Mouse (Mus musculus): ENCODE results near the gene Prss54. TPM values are rescaled to one million over a fixed set of nuclear protein-coding genes. Genes with fewer than 3 reads are reported as not detected.

Gene Prss54
- polyA plus RNA-seq, 2 experiments from 2014 or later, result not detected

DNA sequence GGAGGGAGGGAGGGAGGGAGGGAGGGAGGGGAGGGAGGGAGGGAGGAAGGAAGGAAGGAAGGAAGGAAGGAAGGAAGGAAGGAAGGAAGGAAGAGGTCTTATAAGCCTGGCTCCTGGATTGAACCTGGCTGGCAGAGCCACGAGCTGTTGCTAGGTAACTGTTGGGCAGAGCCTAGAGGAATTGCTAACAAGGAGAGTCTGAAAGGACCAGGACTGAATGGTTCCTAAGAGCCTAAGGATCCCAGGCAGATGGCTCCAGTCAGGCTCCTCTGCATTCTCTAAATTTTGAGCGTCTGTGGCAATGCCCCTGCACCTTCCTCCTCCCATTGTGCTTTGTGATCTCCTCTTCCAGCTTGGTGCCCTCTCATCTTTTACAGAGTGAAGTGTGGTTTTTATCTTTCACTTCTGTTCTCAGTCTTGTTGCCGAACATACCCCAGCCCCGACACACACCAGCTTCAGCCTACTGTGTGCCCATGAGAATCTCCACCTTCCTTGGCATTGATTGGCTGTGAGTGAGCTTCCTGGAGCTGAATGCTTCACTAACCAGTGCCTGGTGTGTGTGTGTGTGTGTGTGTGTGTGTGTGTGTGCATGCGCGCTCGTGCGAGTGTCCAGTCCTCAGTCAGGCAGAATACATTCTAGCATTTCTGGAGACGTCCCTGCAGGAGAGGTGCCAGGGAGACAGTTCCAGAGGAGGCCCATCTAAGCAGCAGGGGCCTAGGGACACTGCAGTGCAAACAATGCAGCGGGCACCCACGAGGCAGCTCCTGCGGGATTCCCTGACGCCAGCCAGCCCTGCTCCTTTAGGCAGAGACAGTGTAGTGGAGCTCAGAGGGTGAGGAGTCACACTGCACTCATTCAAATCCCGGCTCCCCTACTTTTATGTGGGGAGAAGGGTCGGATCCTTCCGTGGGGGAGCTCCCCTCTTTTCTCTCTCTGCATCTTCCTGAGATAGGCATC is 26.0 kb downstream of the Prss54 start:
- ATAC-seq, result no peak

DNA sequence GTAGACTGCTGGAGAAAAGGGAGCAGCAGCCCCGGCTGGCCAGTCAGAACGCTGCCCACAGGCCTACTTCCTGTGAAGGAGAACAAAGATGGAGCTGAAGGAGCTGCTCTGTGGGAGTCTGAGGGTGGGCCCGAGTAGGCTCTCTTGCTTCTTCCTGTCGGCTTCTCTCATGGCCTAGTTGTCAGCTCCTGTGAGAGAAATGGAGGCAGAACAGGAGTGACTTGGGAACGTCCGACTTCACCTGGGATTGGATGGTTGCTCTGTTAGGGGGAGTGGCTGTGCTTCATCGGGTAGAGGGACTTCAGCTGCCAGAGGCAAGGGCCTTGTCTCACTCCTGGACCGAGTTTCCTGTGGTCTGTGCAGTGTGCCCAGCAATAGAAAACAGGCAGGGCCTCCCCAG is 28.2 kb downstream of the Prss54 start:
- ATAC-seq, result no peak

DNA sequence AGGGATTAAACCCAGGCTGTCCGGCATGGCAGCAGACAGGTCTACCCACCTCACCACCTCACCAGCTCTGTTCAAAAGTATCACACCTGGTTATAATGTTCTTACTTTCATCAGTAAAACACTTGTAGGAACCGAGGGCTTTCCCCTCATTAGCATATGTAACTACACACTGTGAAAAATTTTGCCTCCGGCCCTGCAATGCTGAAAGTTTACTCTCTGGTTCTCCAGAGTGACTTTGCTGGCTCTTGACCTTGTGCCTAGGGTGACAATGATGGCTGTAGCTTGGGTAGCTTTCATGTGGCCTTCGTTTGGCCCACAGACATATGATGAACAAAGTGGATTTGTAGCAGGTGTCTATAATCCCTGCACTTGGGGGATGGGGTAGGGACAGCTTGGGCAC is 29.2 kb downstream of the Prss54 start:
- no peak for ATAC-seq

DNA sequence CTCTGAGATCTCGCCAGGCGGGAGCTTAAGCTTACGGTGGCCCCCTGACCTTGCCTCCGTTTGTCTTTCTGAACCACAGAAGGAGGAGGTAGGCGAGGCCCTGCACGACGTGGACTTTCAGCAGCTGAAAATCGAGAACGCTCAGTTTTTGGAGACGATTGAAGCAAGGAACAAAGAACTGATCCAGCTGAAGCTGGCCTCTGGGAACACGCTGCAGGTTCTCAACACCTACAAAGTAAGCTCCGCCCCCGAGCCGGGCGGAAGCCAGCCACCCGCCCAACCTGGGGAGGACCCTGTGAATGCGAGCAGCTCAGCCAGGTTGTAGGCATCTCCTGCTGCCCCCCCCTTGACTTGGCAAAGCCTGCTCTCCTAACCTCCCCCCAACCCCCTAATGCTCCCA is 30.3 kb downstream of the Prss54 start:
- ATAC-seq, result no peak

DNA sequence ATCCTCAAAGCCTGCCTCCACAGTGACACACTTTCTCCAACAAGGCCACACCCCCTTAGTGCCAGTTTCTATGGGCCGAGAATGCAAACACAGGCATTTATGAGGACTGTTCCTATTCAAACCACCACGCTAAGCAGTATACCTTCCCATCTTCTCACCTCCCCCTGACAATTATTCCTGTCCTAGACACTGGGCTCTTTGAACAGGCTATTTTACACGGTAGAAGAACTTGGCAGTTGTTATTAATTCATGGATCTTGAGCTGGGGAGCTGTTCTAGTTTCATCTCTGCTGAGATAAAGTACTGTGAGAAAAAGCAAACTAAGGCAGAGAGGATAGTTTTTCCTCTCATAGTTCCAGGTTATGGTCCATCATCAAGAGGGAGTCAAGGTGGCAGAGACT is 33.1 kb downstream of the Prss54 start:
- ATAC-seq, result no peak

DNA sequence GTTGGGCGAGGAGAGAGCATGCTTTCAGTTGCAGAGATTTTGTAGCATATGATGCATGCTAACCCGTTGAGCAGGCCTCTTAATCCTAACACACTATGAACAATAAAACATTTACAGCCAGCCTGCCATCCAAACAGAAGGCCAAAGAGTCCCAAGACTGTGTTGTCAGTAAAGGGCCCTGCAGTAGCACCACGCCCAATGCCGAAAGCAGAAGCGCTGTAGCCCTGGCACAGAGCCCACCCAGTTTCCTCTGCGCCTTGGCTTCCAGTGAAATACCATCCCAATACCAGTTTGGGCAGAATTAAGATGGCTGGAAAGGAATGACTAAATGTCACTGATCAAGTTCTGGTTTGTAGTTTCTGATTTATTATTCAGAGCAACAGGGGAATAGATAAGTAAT is 33.9 kb downstream of the Prss54 start:
- no peak for ATAC-seq

DNA sequence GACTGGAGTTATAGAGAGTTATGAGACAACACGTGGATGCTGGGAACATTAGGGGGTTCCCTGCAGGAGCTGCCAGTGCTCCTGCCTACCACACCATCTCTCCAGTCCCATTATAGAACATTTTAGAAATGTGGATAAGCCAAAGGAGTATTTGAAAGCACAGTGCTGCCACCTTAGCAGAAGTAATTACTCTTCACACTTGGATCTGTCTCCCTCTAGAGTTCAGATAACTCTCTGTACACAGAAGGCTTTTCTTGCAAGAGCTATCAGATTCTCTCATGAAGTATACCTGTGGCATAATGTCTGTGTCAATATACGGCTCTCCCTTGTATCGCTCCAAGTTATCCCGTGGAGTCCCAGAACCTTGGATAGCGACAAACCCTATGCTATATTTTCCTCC is 36.7 kb downstream of the Prss54 start:
- ATAC-seq, result no peak

DNA sequence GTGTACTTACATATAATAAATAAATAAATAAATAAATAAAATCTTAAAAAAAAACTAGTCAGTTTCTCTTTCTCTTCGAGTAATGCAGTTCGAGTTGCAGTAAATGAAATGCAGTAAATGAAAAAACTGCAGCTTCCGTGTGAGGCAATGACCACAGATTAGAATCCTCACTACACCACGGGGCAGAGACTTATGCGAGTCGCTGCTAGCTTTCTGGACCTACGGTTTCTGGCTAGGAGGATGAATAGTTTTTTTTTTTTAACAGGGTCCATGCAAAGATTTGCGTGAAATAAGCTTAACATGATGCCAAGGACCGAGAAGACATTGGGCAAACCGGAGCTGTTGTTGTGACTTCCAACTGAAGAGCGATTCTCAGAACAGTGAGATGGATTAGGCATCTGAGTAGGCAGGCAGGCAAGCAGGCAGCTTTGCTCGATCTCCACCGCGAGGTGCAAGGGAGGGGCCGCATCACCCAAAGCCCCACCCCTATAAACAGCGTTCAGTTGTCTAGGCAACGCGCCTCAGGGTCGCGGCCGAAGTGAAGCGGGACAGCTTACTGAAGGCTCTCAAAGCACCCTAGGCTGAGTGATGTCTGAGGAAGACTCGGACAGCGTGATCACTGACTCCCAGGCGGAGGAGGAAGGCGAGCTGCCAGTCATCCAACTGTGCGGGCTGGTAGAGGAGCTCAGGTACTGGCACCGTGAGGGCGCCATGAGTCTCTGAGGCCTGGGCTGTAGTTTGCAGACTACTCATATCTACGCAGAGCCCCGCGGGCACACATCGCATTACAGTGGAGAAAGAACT is 42.4 kb downstream of the Prss54 start, which contains the start of gene Ccdc113:
Gene Ccdc113 (plus strand): TSS at position 502 of the 804 bp plus-strand sequence.
- ATAC-seq, result peak; percentile 51

DNA sequence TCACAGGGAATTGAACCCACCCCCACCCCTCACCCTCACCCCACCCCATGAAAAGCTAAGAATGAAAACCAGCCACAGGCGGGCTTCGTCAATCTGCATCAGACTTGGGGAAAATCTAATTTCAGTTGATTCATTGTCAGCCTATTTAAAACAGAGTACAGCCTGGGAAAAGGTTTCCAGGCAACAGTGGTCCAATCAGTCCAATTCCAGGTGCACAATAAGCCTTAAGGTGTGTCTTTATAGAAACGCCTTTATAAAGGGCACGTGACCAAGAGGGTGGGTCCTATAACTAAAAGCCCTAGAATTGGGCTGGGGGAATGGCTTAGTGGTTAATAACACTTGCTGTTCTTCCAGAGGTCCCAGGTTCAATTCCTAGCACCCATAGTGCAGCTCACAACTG is 43.9 kb downstream of the Prss54 start:
- ATAC-seq, result no peak

DNA sequence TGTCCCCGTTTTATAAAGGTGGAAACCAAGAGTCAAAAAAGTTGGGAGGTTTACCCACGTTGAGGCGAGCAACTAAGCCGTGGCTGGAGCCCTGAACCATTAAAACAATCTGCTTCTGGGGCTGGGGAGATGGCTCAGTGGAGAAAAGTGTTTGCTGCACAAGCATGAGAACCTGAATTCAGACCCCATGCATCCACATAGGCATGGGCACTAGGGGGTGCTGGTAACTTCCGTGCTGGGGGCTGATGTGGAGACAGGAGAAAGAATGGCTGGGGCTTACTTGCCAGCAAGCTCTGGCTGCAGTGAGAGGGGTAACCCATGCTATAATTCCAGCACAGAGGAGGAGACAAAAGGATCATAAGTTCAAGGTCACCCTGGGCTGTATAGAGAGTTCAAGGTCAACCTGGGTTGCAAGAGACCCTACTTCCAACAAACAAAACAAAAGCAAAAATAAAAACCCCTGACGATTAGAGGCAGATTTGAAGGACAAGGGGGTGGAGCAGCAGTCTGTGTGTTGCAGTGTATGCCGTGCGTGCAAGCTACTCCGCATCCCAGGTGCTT is 47.3 kb downstream of the Prss54 start:
- ATAC-seq, result no peak

DNA sequence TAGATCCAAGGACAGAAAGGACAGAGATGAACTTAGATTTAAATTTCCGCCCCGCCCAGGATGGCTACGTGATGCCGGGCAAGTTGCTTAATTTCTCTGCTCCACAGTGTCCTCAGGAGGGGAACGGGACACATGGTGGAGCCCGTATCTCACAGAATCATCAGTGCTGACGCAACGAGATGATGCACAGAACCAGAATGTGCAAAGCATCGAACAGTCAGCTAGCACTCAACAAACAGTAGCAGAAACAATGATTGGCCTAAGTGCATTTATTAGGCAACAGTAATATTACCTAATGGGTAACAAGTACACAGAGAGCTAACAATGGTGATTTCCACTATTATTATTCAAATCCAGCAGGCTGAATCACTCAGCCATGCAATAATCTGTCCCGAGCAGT is 47.9 kb downstream of the Prss54 start:
- ATAC-seq, result no peak

DNA sequence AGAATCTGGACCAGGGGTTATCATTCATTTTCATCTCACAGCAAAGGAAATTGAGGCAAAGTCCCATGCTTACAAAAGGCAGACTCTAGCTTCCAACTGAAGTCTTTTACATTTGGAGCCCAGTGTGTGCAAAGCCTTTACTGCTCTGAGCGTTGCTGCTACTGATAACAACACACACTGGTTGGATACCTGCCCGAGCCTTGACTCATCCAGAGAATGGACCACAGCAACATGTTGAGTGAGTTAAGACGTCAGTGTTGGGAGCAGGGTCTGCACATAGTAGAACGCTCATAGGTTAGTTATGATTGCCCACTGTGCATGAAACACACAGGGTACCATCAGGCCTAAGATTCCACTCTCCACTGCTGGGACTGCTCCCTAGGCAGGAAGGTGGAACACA is 52.1 kb downstream of the Prss54 start:
- ATAC-seq, result no peak

DNA sequence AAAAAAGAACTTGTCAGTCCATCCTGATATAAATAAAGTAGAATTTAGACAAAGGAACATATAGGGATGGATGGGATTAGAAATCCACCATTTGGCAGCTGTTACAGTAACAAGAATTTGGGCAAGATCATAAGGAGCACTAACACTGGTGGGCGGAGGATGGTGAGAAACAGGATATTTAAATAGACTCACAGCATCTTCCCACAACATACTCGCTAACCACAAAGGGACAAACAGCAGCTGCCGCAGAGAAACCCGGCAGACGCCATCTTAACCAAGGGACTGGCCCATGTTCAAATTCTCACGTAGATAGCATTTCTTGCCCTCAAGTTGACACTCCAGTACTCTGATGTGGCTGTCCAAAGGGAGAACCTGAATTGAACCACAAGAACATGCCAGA is 59.2 kb downstream of the Prss54 start:
- ATAC-seq, result no peak

DNA sequence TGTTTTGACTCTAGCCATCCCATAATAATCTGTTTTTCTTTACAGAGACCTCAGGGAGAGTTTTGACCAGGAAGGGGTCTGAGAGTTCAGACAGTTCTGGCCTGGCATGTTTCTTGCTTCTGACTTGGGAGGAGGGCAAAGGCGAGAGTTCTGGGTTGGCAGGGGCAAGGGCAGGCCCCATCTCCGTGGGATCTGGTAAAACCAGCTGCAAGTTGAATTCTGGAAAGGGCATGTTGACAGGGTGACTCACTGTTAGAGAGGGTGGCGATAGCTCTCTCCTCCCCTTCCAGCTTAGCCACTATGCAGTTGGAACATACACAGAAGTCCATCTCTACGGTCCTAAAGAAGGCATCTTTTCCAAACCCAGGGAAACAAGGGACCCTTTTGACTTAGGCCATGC is 62.9 kb downstream of the Prss54 start:
- ATAC-seq, result no peak

DNA sequence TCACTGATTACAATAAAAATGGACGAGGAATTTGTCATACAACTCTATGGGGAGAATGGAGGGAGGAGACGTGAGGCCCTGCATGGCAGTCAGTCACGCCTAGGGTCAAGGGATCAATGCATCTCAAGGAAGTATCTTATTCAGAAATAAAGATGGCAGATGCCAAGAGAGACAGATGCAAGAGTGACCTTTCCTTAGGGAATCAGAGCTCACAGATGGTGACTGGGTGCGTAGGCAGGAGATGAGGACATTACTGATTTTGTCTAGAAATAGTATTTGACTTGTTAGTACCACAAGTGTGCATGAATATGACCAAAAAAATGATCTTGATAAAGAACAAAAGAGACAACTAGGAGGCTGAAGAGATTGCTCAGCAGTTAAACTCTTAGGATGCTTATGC is 63.9 kb downstream of the Prss54 start:
- ATAC-seq, result no peak

Other genes starting within 250 kb of the Prss54 start
- 1 to 10 TPM; 3.7 to 5.0 TPM for gene Zfp319, start 244.4 kb downstream of the Prss54 start, polyA plus RNA-seq (2017; shearing (Covaris generic))
- gene Usb1, start 244.1 kb downstream of the Prss54 start, polyA plus RNA-seq (2017; shearing (Covaris generic)), result 10 to 100 TPM; 57.2 to 69.8 TPM
- gene Mmp15, start 224.1 kb downstream of the Prss54 start, polyA plus RNA-seq (2017; shearing (Covaris generic)), result 1 to 10 TPM; 2.1 to 3.6 TPM
- gene Cfap20, start 141.5 kb downstream of the Prss54 start, polyA plus RNA-seq (2017; shearing (Covaris generic)), result 10 to 100 TPM; 57.9 to 91.6 TPM
- 10 to 100 TPM; 15.0 to 17.7 TPM for gene Csnk2a2, start 86.3 kb downstream of the Prss54 start, polyA plus RNA-seq (2017; shearing (Covaris generic))
- gene Ccdc113, start 42.3 kb downstream of the Prss54 start, polyA plus RNA-seq (2017; shearing (Covaris generic)), result not detected
- gene Gins3, start 57.1 kb upstream of the Prss54 start, polyA plus RNA-seq (2017; shearing (Covaris generic)), result 1 to 10 TPM; 7.6 to 9.6 TPM
- gene Ndrg4, start 100.6 kb upstream of the Prss54 start, polyA plus RNA-seq (2017; shearing (Covaris generic)), result 1 to 10 TPM in 1 of 2 experiments, under 1 TPM in 1; 0.83 to 1.6 TPM
- 1 to 10 TPM; 5.3 to 7.0 TPM for gene Setd6, start 139.5 kb upstream of the Prss54 start, polyA plus RNA-seq (2017; shearing (Covaris generic))
- gene Cnot1, start 231.1 kb upstream of the Prss54 start, polyA plus RNA-seq (2017; shearing (Covaris generic)), result 10 to 100 TPM; 86.9 to 92.0 TPM
- gene Sap18b, start 249.0 kb upstream of the Prss54 start, polyA plus RNA-seq (2017; shearing (Covaris generic)), result 100 to 1,000 TPM; 255 to 282 TPM